Mouse (Mus musculus) heart, postnatal 14 days (tissue): Measurements from ENCODE around the gene Mroh8. TPM values are rescaled to one million over a fixed set of nuclear protein-coding genes. Genes with fewer than 3 reads are reported as not detected.

Experiments used
- DNase-seq, 2 experiments: peaks; one replicate each; pipeline ENCODE4 v3.0.0; 2021 to 2022
- intact Hi-C: fragments of 180-260 bp; cut with DNase I; formaldehyde crosslinking; loops from one replicate; pipeline ENCODE4 v1.15.1; 2025
- long read RNA-seq, 2 experiments: library from polyadenylated mRNA; stranded (forward); transcript quantifications; one replicate each; pipeline ENCODE4 v2.0.0; 2021
- total RNA-seq, 2 experiments: library from RNA; stranded (reverse); gene quantifications; 2 replicates each; pipeline ENCODE4 v1.2.3; 2021

Gene Mroh8
- total RNA-seq: under 1 TPM; 0.12 to 0.19 TPM
- long read RNA-seq, experiment 1: 0 reads
- long read RNA-seq, experiment 2, partial matches to known transcripts: 0 of 1 reads
- long read RNA-seq, experiment 2, other reads (novel, unspliced or antisense): 0 of 1 reads

DNA sequence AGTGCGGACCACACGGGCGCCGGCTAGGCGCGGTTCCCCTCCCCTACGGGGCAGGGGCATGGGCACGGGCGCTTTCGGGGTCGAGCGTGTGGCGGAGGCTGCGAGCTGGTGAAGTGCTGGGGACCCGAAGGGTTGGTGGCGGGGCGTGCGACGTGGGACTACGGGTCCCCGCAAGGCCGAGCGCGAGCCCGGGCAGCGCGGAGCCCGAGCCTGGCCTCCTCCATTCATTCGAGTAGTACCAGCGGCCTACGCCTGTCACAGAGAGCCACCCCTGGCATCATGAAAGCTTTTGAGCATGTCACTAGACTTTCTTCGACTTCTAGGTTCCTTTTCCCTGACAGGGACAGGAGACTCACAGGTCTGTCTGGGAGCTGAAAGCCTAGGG, at the start of gene Mroh8:
TSS of gene Mroh8 (minus strand) at position 134 of the 385 bp plus-strand sequence.
- no peak for DNase-seq
- intact Hi-C loops: no loop called here

- intact Hi-C loops: no loop called here
- no peak for DNase-seq
These were observed 49.2 kb upstream of the Mroh8 start for GRCm38 (mm10) chr2:157328570-157328969.

GRCm38 (mm10) chr2:157328106-157328505, 48.8 kb upstream of the Mroh8 start:
- DNase-seq: no peak
- intact Hi-C loops: no loop called here

GRCm38 (mm10) chr2:157325238-157325637, 45.9 kb upstream of the Mroh8 start:
- peak in 1 of 2 experiments; percentile 21 for DNase-seq
- intact Hi-C loops: no loop called here

DNA sequence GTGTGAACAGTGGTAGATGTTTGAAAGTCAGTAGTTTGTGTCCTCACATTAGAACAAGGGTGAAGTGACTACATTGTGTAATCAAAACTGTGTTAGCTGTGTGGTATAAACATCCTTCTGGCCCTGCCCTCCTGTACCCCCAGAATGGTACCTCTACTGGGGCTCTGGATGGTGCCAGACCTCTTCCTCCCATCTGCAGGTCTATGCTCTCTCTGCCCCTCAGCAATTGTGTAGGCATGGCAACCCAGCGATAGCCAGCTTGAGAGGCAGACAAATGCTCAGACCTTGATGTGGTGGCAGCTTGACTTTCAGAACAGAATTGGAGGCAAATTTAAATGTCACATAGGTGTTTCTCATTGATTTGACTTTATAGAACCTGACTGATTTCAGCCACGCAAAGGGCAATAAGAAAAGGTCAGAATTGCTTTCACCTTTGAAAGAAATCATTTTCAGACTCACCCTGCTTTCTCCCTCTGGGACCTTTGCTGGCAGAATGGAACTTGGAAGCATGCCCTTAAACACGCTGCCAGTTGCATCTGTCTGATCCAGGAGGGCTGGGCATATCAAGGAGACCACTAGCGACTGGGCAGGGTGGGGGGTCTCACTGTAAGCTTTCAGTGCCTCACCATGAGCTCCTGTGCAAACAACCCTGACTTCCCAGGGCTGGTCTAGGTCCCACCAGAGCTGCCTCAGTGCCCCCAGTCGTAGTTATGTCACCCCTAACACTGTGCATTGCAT, 42.8 kb upstream of the Mroh8 start:
- intact Hi-C loops: no loop called here
- no peak for DNase-seq

- no peak for DNase-seq
- intact Hi-C loops: no loop called here
These were observed 41.5 kb upstream of the Mroh8 start for GRCm38 (mm10) chr2:157320886-157321285.

- intact Hi-C loops: no loop called here
- no peak for DNase-seq
These were observed 40.8 kb upstream of the Mroh8 start for GRCm38 (mm10) chr2:157320135-157320534.

DNA sequence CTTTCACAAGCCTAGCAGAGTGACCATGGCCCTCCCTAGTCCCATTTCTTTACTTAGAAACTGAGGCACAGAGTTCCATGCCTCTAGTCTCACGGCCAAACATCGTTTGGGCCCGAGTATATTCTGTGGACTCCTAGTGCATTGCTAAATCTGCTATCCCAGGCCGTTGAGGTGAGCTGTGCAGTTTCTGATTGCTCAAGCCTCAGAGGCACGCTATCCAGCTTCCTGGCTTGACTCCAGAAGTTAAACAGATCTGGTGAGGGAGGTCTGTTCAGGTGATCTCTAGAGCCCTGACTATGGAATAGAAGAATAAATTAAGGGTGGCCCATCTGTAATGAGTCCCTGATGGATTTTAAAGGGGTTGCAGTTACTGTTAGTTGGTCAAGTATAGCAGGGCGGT, 37.9 kb upstream of the Mroh8 start:
- intact Hi-C loops: no loop called here
- no peak for DNase-seq

GRCm38 (mm10) chr2:157316358-157316933, 37.1 kb upstream of the Mroh8 start:
- intact Hi-C loops: no loop called here
- no peak for DNase-seq

DNA sequence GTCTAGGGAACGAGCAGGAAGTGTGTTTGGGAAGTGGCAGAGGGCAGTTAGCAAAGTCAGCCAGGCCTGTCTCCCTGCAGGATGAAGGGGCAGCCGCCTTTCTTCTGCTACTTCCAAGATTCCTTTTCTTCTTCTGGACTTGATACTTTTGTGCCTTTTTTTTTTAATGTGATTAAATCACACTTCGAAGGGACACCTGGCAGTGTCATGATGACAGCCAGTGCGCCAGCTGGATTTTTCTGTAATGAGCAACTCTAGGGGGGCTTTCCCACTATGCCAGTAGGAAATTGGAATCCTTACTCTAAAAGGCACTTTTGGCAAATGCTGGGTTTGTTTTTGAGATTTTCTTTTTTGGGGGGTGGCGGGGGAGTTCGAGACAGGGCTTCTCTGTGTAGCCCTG, 36.1 kb upstream of the Mroh8 start:
- intact Hi-C loops: no loop called here
- no peak for DNase-seq

- intact Hi-C loops: no loop called here
- no peak for DNase-seq
These were observed 35.0 kb upstream of the Mroh8 start for GRCm38 (mm10) chr2:157314310-157314709.

DNA sequence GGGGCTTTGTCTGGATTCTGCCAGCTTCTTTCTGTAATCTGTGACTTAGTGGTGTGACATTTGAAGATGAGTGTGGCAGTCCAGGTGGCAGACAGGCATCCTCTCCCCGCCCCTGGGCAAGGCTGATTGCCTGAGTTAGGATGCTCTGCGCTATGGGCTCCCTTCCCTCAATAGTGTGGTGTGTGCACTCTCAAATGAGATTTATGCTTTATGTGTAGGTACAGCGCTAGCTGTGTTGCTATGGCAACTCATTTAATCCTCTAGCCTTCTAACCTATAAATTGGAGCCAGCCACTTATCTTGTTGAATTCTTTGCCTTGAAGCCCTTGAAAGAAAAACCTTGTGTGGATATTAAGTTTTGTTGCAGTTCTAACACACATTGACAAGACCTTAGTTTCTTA, 34.4 kb upstream of the Mroh8 start:
- DNase-seq: no peak
- intact Hi-C loops: no loop called here

DNA sequence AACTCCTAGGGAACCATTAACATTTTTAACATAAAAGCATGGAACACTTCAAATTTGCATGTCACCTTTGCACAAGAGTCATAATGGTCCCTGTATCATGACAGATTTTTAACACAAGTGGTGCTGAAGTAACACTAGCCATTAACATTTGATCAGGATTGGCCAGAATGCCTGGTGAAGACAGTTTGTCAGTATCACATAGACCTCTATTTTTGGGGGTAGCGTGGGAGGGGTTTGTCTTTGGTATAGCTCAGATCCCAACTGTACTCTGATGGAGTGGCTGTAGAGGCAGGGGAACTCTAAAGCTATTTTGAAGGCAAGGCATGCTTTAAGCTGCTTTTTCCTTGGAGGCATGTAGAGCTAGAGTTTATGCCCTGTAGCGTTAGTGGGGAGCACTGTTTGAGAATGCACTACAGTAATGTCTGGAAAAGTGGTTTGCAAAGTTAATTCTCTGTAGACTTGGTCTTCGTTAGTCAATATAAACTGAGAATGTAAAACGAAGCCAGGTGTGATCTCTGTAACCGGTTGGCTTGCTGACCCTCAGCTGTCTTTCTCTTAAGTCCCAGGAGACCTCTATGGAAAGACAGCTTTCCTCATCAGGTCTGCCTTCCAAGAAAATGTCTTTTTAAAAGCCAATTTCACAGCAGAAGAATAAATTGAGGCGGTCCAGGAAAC, 31.8 kb upstream of the Mroh8 start:
- DNase-seq: no peak
- intact Hi-C loops: no loop called here

GRCm38 (mm10) chr2:157309611-157310010, 30.3 kb upstream of the Mroh8 start:
- intact Hi-C loops: no loop called here

GRCm38 (mm10) chr2:157308273-157308917, 29.0 kb upstream of the Mroh8 start:
- intact Hi-C loops: no loop called here
- DNase-seq: no peak

More at GRCm38 (mm10) chr2:157309611-157310010, 30.3 kb upstream of the Mroh8 start:
- DNase-seq: no peak

DNA sequence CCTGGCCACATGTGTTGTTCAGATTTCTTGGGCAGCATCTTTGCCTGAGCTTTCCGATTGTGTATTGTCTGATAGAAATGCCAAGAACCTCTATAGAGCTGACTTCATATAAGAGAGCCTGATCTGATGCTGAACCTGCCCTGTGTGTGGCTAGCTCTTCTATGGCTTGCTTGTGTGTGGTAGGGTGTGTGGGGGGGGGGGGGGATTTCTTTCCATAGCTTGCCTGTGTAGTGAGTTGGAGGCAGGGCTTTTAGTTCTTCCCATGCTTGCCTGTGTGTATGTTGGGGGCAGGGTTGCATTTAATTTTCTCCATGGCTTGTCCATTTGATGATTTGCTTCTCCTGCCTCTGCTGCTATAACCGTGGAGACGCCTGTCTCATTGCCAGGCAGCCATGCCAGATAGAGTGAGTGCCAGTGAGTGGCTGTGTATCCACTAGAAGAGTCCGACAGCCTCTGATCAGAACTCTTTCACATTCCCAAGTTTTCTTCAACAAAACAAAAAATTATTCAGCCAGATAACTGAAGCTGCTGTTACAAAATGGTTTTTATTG, 28.4 kb upstream of the Mroh8 start:
- peak in 1 of 2 experiments; percentile 49 for DNase-seq
- intact Hi-C loops: no loop called here

DNA sequence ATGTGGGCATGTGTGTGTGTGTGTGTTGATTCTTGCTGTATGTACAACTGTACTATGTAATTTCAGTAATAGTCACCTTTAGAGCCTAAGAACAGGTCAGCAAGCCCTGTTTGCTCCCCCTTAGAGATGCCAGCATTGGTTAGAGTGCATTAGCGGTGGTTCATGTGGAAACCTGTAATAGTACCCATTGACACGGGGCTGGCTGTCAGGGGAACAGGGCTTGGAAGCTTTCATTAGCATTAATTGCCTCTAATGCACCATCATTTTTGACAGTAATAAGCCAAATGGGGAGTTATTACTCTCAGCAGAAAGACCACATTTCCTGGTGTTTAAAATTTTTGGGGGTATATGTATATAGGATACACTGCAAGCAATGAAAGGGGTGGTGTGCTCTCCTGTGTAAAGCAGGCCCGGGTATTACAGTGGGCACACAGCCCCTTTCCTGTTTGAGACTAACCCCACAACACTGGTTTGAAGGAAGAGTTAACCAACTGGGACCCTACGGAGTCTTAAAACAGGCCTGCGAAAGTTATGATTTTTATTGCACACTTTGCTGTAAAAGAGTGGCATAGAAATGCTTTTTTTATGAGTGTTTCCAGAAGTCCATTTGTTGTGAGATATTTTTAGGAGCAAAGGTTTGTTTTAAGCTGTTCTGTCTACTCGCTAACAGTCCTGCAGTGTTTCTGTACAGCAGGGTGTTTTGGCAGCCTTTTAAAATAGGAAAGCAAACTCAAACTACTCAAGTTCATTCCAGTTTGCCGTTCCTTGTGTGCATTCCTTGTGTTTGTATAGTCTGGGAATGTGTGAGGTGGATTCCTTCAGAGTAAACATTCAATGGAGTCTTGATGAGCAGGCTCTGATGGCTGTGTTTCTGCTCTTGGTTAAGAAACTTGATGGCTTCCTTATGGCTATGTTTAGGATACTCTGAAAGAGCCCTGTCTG, 27.0 kb upstream of the Mroh8 start:
- intact Hi-C loops: no loop called here
- DNase-seq: no peak

GRCm38 (mm10) chr2:157303096-157303495, 23.7 kb upstream of the Mroh8 start:
- no peak for DNase-seq
- intact Hi-C loops: no loop called here

DNA sequence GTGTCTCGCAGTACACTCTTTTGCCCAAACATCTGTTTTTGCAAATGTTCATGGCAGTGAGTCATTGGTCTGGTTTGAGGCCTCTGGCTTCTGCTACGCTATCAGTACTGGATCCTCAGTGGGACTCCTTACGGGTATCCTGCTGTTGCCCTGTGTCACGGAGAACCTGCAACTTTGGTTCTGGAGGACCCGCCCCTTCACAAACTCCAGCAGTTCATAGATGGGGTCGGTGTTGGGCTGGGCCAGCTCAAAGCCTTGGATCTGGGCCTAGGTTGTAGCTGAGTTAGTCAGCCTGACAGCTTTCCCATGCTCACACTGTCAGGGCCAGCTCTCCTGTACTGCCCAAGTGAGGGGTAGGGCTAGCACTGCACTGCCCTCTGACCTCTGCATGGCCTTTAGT, 20.7 kb upstream of the Mroh8 start:
- intact Hi-C loops: no loop called here
- DNase-seq: no peak
